Mouse (Mus musculus): ENCODE data around the gene Tmem132c.
"Not testable (repeated sequence)": the region's sequence is repeated elsewhere in the genome, so short reads cannot be mapped to it uniquely, and the experiment has no call there.

Tmem132c gene

GRCm38 (mm10) chr5:127341158-127341557 lies 99.5 kb downstream of the Tmem132c start:
- DNase-seq (ENCODE audit: low spot score) = no peak

- no peak for DNase-seq (ENCODE audit: low spot score)
These were observed 103.1 kb downstream of the Tmem132c start for GRCm38 (mm10) chr5:127344721-127345120.

GRCm38 (mm10) chr5:127346364-127346763 lies 104.8 kb downstream of the Tmem132c start:
- DNase-seq (ENCODE audit: low spot score) = no peak

- DNase-seq (ENCODE audit: low spot score) = no peak
These were observed 105.6 kb downstream of the Tmem132c start for GRCm38 (mm10) chr5:127347053-127347748.

- no peak for DNase-seq (ENCODE audit: low spot score)
These were observed 107.8 kb downstream of the Tmem132c start for GRCm38 (mm10) chr5:127349221-127350065.

GRCm38 (mm10) chr5:127353002-127353401 lies 111.4 kb downstream of the Tmem132c start:
- DNase-seq (ENCODE audit: low spot score) = no peak

- peak; percentile 68 for DNase-seq (ENCODE audit: low spot score)
These were observed 114.2 kb downstream of the Tmem132c start for GRCm38 (mm10) chr5:127355836-127356235.

GRCm38 (mm10) chr5:127357878-127358277 lies 116.3 kb downstream of the Tmem132c start:
- not testable (repeated sequence) for DNase-seq (ENCODE audit: low spot score)

- no peak for DNase-seq (ENCODE audit: low spot score)
These were observed 119.5 kb downstream of the Tmem132c start for GRCm38 (mm10) chr5:127361145-127361544.

- DNase-seq (ENCODE audit: low spot score) = no peak
These were observed 123.5 kb downstream of the Tmem132c start for GRCm38 (mm10) chr5:127365061-127365460.

GRCm38 (mm10) chr5:127368191-127368590 lies 126.6 kb downstream of the Tmem132c start:
- no peak for DNase-seq (ENCODE audit: low spot score)

GRCm38 (mm10) chr5:127369812-127370211 lies 128.2 kb downstream of the Tmem132c start:
- DNase-seq (ENCODE audit: low spot score) = no peak

- DNase-seq (ENCODE audit: low spot score) = peak; percentile 75
These were observed 128.9 kb downstream of the Tmem132c start for GRCm38 (mm10) chr5:127370503-127370902.

GRCm38 (mm10) chr5:127374251-127374650 lies 132.6 kb downstream of the Tmem132c start:
- peak; percentile 39 for DNase-seq (ENCODE audit: low spot score)

- no peak for DNase-seq (ENCODE audit: low spot score)
These were observed 134.0 kb downstream of the Tmem132c start for GRCm38 (mm10) chr5:127375654-127376053.

GRCm38 (mm10) chr5:127378521-127378920 lies 136.9 kb downstream of the Tmem132c start:
- DNase-seq (ENCODE audit: low spot score) = no peak

GRCm38 (mm10) chr5:127379351-127379750 lies 137.7 kb downstream of the Tmem132c start:
- DNase-seq (ENCODE audit: low spot score) = no peak

- no peak for DNase-seq (ENCODE audit: low spot score)
These were observed 139.6 kb downstream of the Tmem132c start for GRCm38 (mm10) chr5:127381216-127381615.

- DNase-seq (ENCODE audit: low spot score) = no peak
These were observed 141.0 kb downstream of the Tmem132c start for GRCm38 (mm10) chr5:127382571-127382970.

- no peak for DNase-seq (ENCODE audit: low spot score)
These were observed 149.6 kb downstream of the Tmem132c start for GRCm38 (mm10) chr5:127391187-127391586.

- no peak for DNase-seq (ENCODE audit: low spot score)
These were observed 155.3 kb downstream of the Tmem132c start for GRCm38 (mm10) chr5:127396889-127397288.

GRCm38 (mm10) chr5:127398010-127398409 lies 156.4 kb downstream of the Tmem132c start:
- DNase-seq (ENCODE audit: low spot score) = peak; percentile 48

- peak; percentile 65 for DNase-seq (ENCODE audit: low spot score)
These were observed 163.9 kb downstream of the Tmem132c start for GRCm38 (mm10) chr5:127405391-127406000.
